Mouse (Mus musculus) R1 (cell line): ENCODE data around the gene Grm8.
A peak's percentile ranks its signal among the peaks of the same experiment; 100 is the strongest.
"Not testable (repeated sequence)": the region's sequence is repeated elsewhere in the genome, so short reads cannot be mapped to it uniquely, and the experiment has no call there.

Source experiments
- DNase-seq: peaks from one replicate; pipeline ENCODE4 v3.0.0-alpha.2; 2018; ENCODE audit warnings: low read depth, low spot score

Grm8 gene

DNA sequence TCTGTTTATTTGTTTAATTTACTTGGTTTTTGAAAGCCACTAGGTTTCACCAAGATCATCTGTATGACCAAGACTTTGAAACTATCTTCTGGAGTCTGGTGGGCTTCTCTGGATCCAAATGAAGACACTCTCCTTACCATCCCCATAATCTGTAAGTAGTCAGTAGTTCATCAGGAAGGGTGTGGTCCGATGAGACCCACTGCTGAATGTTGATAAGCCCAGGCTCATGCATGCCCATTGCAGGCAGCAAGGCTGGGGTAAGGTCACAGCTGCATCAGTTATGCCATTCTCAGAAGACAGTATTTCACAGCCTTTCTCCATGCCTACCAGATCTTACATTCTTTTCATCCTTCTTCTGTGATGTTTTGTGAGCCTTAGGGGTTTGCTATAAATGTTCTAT, 247.1 kb downstream of the Grm8 start:
- no peak for DNase-seq

DNA sequence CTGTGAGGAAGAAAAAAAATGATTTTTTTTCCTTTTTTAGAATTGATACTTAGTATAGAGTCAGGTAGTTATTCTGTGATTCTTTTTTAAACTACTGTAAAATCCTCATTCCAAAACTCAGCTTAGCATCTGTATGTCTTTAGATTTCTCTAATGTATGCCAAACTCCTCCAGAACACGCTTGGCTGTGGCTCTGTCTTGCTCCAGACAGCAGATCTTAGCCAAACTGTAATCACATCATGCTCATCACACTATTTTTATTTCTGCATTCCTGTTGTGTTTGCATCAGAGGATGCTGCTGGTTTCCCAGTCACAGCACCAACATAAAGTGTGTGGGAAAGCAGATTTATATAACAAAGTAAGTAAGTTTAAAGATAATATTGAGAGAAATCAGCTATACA, 249.2 kb downstream of the Grm8 start:
- no peak for DNase-seq

DNA sequence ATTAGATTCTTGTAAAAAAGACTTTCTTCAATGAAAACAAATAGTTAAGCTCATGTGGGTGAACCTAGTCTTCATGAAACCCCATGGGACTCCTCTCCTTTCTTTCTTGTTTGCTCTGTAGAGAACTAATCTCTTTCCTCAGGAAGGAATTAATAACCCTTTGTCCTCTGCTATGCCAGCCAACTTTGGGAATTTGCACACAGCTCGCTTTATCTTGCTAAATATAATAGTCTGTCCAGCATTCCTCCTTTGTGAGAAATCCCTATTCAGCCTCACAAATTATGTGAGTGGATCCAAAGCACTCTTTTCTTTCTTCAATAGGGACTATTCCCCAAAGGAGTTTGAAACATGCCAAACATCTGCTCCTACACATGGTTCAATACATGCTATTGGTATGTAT, 285.3 kb downstream of the Grm8 start:
- DNase-seq = no peak

DNA sequence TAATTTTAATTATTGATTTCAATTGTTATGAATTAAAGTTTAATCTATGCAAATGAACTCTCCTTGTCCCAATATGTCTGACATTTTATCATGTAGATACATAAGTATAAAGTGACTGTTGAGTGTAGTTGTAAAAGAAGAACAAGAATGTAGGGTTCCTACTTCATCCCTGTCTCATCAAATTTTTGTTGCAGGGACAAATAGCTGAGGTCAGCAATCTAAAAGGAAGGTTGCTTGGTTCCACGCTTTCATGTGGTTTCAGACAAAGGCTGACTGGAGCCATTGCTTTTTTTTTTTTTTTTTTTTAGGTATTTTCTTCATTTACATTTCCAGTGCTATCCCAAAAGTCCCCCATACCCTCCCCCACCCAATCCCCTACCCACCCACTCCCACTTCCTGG, 298.8 kb downstream of the Grm8 start:
- no peak for DNase-seq

DNA sequence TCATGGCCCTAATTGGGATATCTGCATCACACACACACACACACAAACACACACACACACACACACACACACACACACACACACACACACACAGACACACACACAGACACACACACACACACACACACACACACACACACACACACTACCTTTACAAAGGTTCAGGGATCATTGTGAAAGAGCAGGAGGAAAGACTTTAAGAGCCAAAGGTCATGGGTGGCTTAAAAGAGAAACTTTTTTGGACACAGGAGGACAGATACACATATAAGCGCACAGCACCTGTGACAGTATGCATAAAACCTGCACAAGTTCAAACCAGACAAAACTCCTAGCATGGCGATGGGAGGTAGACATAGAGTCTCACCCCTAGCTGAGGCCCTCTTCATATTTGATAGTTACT, 315.2 kb downstream of the Grm8 start:
- not testable (repeated sequence) for DNase-seq

DNA sequence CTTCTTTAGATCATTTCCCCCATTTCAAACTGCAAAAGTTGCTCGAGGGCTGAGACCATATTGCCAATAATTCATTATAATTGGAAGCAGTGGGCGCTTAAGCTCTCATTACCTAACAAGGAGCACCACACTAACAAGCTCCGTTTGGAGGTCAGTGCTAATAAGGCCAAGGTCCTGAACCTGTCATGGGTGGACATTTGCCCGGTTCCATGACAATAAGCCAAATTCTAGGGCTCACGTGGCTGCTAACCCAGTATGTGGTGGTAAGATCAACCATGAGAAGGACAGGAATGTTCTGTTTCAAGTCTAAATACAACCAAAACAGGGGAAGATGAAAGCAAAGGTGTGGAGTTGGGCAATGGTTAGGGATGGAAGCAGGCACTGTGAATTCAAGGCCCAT, 322.2 kb downstream of the Grm8 start:
- no peak for DNase-seq

DNA sequence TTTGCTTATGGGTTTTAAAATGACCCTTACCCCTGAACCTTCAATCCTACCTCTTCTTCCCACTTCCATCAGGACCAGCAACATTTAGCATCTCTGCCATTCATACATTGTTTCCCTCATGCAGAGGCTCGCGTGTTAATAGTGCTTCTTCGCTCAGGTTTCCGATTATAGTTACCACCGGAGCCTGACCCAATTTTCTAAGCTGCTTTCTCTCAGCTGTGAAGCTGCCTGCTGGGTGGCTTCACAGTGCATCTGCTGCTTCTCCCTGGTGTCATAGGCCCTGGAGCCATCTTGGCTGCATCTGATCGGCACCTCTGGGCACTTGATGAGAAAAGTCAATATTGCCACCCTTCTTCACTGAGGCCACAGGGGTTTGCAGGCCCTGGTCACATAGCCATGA, 325.0 kb downstream of the Grm8 start:
- DNase-seq = no peak

DNA sequence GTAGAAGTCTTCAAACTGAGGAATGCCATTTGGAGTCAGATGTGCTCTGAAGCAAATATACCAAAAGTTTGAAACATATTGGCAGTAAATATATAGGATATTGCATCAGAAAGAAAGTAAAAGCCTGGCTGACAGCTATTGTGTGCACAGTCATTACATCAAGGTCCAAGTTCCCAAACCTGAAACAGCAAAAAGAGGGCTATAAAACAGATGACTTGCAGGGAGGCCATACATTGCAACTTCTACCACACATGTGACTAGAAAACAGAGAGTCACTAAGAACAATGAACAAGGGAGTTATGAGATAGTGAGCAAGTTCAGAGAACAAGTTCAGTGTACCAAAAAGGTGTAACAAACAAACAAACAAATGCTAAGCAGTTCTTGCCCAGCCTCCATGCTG, 328.2 kb downstream of the Grm8 start:
- DNase-seq = no peak

DNA sequence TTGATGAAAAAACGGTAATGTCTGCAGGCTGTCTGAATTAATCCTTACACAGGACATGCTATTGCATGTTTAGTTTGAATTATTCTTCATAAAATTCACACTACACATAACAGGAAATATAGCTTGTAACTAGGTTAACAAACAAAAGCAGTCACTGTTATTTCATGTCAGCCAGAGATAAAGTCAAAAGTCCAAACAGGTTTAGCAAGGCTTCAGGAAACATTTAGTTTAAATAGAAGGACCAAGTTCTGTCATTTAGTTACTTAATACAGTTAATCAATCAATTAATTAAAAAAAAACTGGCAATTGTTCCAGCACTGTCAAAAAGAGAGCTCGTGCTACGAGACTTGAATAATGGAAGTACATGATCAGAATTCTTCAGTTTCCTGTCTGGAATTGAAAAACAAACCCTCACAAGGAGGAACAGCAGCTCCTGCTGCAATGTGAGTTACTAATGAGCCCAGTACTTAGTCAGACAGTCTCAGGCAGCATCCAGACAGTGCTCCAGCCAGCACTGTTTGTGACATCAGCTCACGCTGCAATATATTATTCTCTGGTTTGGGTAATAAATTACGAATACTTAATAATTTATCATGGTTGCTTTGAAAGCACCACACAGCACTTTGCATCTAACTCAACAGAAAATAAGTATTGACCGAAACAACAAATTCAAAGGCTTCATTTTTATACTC, 334.0 kb downstream of the Grm8 start:
- no peak for DNase-seq

DNA sequence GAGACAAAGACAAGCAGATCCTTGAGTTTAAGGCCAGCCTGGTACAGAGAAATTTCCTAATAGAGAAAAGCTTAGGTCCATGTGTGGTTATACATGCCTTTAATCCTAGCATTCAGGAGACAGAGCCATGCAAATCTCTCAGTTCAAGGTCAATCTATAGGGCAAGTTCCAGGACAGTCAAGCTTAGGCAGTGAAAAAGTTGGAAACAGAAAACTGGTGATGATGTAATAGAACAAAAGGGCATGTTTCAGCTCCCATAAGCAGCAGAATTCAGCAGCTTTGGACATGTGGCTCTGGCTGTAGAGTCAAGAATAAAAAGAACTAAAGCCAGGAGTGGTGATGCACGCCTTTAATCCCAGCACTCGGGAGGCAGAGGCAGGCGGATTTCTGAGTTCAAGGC, 336.2 kb downstream of the Grm8 start:
- DNase-seq = no peak

DNA sequence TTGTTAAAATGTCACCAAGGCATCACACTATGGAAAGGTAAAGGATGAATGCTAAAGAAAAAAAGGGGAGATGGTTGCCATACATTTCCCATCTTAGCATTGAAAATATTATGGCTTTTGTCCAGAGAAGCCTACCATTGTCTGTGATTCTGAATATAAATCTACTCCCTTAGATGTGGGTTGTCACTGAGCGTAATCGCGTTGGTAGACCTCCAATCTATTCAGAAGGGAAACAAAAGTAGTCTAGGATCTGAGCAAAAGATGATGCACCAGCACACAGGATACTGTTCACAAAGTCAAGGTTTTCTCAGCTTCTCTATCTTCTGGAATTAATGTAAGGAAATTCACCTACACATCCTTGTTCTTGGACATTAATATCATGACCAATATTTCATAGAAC, 345.4 kb downstream of the Grm8 start:
- no peak for DNase-seq

DNA sequence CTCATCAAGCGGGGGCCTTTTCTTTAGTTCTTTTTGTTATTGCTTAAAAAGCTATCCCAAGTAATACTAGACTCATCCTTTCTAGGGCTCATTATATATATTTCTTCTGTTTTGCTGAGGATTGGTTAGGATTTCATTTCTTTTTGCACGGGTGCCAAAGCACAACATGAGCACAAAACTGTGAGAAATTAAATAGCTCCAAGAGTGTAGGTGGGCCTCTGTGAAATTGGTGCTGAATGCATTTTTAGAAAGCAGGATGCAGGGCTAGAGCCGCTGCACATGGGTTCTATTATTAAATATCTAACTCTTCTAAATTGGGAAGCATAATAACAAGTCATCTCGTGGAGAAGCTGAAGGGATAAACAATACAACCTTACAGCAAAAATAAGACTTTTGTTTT, 345.8 kb downstream of the Grm8 start:
- DNase-seq = no peak

DNA sequence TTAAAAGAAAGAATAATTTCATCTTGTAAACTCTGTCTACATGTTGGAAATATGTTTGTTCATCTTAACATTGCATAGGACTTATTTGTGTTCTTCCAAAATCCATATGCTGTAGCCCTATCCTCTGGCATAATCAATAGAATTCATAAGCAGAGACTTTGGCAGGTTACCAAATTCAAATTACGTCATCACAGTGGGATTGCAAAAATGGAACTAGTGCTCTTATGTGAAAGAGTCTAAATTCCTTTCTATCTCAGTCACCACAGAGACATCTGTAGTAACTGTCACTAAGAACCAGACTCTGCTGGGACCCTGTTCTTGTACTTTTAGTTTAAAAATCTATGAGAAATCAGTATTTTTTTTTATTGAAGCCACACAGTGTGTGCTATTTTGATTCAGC, 352.7 kb downstream of the Grm8 start:
- no peak for DNase-seq

DNA sequence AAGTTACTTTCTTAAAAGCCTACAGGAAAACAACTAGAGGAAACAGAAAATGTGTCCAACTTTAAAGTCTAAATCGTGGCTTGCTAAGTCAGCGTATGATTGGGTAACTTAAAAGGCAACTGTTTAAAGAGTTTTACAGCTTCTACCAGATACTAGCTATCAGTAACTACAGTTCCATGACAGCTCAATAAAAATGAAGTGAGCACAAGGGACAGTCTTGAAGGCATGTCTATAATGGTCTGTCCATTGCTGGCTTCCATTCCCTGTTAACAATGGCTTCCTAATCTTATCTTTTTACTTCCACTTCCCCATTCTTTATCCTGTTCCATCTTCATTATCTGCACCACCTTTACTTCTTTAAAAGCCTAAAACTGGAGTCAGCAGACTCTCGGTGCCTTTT, 353.6 kb downstream of the Grm8 start:
- no peak for DNase-seq

DNA sequence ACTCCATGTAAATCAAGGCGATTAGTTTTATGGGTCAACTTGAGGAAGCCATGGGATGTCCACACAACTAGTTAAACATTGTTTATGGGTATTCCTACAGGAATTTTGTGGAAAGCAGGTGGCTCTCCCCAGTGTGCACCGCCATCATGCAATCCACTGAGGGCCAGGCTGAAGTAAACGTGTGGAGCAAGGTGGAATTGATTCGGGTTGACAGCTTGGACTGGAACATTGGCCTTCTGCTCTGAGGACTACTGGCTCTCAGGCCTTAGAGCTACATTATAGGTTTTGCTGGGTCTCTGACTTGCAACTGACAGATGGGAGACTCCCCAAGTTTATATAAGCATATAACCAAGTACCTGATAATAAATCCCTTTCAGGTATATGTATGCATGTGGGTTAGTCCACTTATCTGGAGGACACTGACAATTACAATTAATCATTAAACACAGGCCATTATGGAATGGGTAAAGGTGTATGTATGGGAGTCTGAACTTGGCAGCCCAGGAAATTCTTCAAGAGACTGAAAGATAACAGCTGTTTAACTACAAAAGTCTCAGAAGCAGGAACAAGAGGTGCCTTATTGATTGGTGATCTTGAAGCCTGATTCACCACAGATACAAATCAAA, 359.2 kb downstream of the Grm8 start:
- DNase-seq = no peak

DNA sequence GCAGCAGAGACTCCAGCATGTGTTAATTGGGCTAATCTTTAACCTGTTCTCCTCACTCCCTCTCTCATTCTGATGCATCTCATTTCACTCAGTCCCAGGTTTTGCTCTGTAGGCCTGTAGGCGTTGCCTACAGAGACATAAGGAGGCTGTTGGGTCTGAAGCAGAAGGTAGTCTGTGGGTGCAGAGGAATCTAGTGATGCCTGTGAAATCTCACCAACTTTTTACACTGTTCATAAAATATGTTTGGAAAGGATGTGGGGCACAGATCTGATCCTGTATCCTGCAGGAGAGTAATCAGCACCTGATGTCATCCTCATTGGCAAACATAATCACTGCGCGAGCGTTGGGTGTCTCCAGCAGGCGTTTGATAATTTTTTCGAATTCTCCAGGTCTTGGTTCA, 372.9 kb downstream of the Grm8 start:
- no peak for DNase-seq

DNA sequence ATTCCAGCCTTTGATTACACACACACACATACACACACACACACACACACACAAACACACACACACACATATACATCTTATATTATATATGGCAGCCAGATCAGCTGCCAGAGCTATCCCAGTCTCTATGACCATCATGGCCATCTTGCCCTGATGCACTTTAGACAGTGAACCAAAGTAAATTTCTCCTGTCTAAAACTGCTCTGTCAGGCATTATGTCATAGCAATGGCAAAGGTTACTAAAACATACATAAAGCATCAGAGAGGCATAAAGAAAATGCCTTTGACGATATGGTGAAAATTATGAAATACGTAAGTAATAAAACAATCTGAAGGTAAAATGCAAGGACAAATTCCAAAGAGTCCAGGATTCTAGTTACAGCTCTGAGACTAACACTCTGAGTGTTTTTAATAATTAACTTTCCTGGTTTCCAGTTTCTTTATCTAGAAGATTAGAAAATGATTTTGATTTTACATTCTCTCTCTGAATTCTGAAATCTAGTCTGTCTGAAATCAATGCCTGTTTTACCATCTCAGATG, 381.6 kb downstream of the Grm8 start:
- DNase-seq = no peak

DNA sequence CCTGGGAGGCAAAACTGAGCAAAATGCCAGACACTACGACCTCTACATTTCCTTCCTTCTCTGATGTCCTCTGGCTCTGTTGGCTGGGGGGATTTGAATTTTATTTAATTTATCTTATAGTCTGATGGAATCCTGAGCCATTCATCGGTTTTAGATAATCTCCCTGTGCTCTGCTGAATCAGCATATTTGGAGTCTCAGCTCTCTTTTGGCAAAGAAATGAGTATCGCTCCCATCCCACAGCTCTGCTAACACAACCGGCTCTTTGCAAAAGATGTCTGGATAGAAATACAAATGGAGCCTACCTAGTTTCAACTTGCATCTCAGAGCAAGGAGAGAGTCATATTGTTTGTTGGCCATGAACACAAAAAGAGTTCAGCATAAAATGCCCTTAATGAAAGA, 388.5 kb downstream of the Grm8 start:
- no peak for DNase-seq

DNA sequence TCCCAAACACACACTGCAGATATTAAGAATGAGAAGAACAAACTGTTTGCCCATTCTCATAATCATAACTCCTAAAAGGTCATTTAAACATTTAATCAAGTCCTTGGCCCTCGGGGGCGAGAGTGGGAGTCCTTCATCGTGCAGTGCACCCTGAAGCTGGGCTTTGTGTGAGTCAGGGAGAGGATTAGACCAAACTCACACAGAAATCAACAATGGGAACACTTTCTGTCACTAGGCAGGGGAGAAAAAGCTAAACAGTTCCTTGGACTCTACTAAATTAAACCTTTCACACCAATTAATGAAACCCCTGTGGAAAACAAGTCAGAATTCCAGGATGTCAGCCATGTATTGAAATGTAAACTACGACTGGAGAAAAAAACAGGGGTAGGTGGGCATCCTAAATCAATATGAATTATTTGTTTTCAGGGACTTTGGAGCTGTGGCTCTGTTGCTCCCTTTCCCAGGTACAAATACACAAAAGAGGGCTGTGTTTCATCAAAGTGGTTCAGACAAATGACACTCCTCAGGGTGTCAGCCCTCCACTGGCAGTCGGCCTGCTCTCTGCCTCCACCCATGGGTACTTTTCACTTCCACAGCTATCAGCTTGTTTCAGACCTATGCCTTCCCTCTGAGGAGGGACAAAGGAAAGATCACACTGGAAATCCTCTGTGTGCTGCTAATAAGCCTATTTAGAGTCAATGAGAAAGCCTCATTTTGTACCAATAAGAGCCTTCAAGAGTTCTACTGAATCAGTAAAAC, 389.1 kb downstream of the Grm8 start:
- no peak for DNase-seq

DNA sequence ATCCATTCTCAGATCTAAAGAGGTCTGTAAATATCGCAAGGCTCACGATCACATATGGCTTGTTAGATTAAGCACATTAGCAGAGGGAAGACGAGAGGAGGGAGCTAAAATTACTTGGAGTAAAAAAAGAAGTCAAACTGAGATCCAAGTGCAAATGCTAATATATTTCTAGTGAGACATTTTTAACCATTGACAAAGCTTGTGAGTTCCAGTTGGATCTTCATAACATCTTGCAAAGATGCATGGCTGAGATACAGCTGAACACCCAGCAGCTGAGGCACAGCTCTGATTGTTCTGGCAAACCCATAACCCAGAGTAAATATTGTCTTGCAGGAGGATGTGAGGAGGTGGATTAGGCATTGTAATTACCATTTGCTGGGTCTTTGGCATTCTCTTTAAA, 445.6 kb downstream of the Grm8 start:
- DNase-seq = no peak

DNA sequence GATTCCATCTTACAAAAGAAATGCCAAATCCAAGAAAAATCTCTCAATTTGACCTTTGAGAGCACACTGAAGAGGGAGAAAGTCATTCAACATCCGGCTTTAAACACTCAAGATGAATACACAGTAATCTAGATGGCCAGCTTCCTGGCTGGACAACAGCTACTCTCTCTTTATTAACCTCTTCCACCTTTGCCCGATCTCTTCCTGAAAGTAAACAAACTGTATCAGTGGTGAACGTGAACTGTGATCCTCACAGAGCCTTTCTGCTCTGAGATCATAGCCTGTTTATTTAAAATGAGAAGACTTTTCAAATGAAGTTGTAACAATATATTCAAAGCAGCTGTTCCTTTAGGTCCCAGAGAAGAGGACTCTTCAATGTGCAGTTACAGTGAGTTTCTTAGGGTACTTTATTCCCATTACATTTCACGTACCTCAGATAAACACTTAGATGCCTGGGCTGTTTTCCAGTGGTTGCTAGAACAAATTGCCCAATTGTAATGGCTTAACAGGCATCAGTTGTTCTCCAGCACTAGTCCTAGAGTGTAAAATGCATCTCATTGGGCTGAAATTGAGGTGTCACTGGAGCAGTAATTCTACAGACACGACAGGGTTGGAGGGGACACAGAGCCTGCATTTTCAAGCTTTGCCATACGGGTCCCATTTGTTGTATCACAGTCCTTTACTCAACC, 473.1 kb downstream of the Grm8 start:
- no peak for DNase-seq

DNA sequence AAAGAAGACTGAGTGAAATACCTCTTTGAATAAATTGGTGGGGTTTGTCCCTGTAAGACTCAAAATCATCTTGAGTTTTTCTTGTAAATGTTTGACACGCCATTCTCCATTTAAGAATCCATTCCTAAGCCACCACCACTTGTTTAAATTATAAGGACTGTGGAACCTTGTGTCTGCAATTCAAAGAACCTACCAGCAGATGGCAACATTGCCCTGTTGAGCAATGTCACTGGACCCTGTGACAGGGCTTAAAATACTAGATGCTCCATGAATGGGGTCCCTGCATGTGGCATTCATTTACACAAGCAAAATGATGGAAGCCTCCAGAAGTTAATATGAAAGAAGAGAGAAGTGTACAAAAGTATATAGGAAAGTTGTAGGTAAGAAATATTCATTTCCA, 477.5 kb downstream of the Grm8 start:
- peak; percentile 54 for DNase-seq
